Mouse (Mus musculus): ENCODE data around the gene Cntfr.

- TF ChIP-seq CTCF (IDR thresholded peaks at IDR 0.05; ENCODE audit: borderline replicate concordance, insufficient read depth, low read depth, low read length) (0 out of 2 replicates have a peak, but pooled peaks have one; percentile 12), POLR2A (IDR thresholded peaks at IDR 0.05; ENCODE audit: borderline replicate concordance, insufficient read depth, low read length) (no peak)
These were observed 81.0 kb downstream of the Cntfr start for GRCm38 (mm10) chr4:41615661-41616599.
